7 mouse cellular contexts compared by ENCODE assay signal in genomic region chr9:32715806-32716466, GRCm38 (mm10).
A peak's percentile ranks its signal among the peaks of the same experiment; 100 is the strongest.
DNase-seq lines count a peak whose midpoint lies in the region; ATAC-seq and TF ChIP-seq lines count a peak whose summit lies in the region.

No protein-coding gene starts in this region.

- H3K4me1 ChIP-seq in embryonic fibroblast, embryonic 13.5 days (ENCODE audit: control insufficient read depth, insufficient read depth, low read length): peaks cover 60% of the 10 kb centered on the region
- H3K4me1 ChIP-seq in liver, postnatal 0 days (ENCODE audit: insufficient read depth): peaks cover 60% of the 10 kb centered on the region
- H3K4me1 ChIP-seq in small intestine, adult 2 months (ENCODE audit: control insufficient read depth, insufficient read depth, insufficient read length, low read length): peaks cover 18% of the 10 kb centered on the region; the same call in 1 of the 2 replicates

- no peaks in the 10 kb centered on the region for H3K9me3 ChIP-seq in liver, postnatal 0 days (ENCODE audit: low read length)

- peak; percentile 37 for ATAC-seq in Patski
- peak; percentile 39; the same call in 1 of the 2 replicates for ATAC-seq in liver, postnatal 0 days

- no peaks in the 10 kb centered on the region for H3K27me3 ChIP-seq in Patski
- H3K27me3 ChIP-seq in liver, postnatal 0 days (ENCODE audit: insufficient read depth, low read length): no peaks in the 10 kb centered on the region
- H3K27me3 ChIP-seq in small intestine, adult 2 months (ENCODE audit: control insufficient read depth, insufficient read depth, low read length): no peaks in the 10 kb centered on the region

- H3K9ac ChIP-seq in liver, postnatal 0 days (replicated peaks): no peak overlapping the region

- TF ChIP-seq CTCF in Patski (IDR thresholded peaks at IDR 0.05): no peak
- no peak for TF ChIP-seq CTCF in embryonic fibroblast, embryonic 13.5 days (IDR thresholded peaks at IDR 0.05; ENCODE audit: borderline replicate concordance, insufficient read depth, low read length)
- TF ChIP-seq CTCF in liver, postnatal 0 days (IDR thresholded peaks at IDR 0.05; ENCODE audit: low read depth): no peak
- no peak for TF ChIP-seq CTCF in small intestine, adult 2 months (IDR thresholded peaks at IDR 0.05; ENCODE audit: extremely low read depth, insufficient read length, insufficient replicate concordance, low read depth, low read length)

- CTCF ChIA-PET in Patski (lab: Charles Lee): interaction anchor here (1.0 to 1.7 kb wide), 2 partner anchors 11 to 23 kb away, joined by 3 to 4 read pairs; no protein-coding TSS in a partner anchor

- no peak overlapping the region for H3K4me3 ChIP-seq in embryonic fibroblast, embryonic 13.5 days (ENCODE audit: insufficient read depth, low read length)
- no peak overlapping the region for H3K4me3 ChIP-seq in liver, postnatal 0 days (ENCODE audit: low read depth, low read length)
- H3K4me3 ChIP-seq in small intestine, adult 2 months (ENCODE audit: low read depth, low read length): no peak overlapping the region

- peak overlapping the region; percentile 88 for H3K27ac ChIP-seq in embryonic fibroblast, embryonic 13.5 days (ENCODE audit: insufficient read depth, low read length)
- H3K27ac ChIP-seq in liver, postnatal 0 days (ENCODE audit: low read depth): no peak overlapping the region
- 0 out of 2 replicates have a peak overlapping the region, but pooled peaks have one; percentile 20 for H3K27ac ChIP-seq in small intestine, adult 2 months (ENCODE audit: insufficient read depth, low read depth, low read length)

- H3K4me2 ChIP-seq in liver, postnatal 0 days (ENCODE audit: low read depth, low read length): no peak overlapping the region

- DNase-seq in 3T3-L1 (ENCODE audit: low read depth, low spot score) (peak; percentile 94), Patski (ENCODE audit: low read depth, low spot score) (no peak)
- peak; percentile 75 for DNase-seq in heart, postnatal 4 days
- DNase-seq in liver, postnatal 0 days: no peak
- no peak for DNase-seq in left cerebral cortex, adult 11 months (ENCODE audit: low spot score)

- no peak for TF ChIP-seq POLR2A in embryonic fibroblast, embryonic 13.5 days (IDR thresholded peaks at IDR 0.05; ENCODE audit: low read depth, low read length)
- no peak for TF ChIP-seq POLR2A in small intestine, adult 2 months (IDR thresholded peaks at IDR 0.05; ENCODE audit: low read depth, low read length)

- POLR2A ChIA-PET in Patski (lab: Charles Lee): interaction anchor here (0.7 kb wide), 1 partner anchor 16 kb away, joined by 4 read pairs; no protein-coding TSS in a partner anchor

- WGBS in liver, postnatal 0 days (ENCODE audit: insufficient replicate concordance): 50% methylated on average over 9 of the region's 9 CpGs
- WGBS in small intestine, adult 2 months: 56% methylated on average over 9 of the region's 9 CpGs

- in situ Hi-C loops in Patski (cut with MboI; ENCODE audit: low pct_unique_long_range_greater_than_20kb): loop anchor here (5.0 to 25.0 kb wide), 2 partner anchors 124 to 521 kb away; no protein-coding TSS in a partner anchor

- no peaks in the 10 kb centered on the region; the same call in none of the 2 replicates for H3K36me3 ChIP-seq in liver, postnatal 0 days (replicated peaks; ENCODE audit: insufficient read depth, low read length)
- H3K36me3 ChIP-seq in small intestine, adult 2 months (ENCODE audit: control insufficient read depth, insufficient read depth, low read length): no peaks in the 10 kb centered on the region

- TF ChIP-seq EP300 in liver, postnatal 0 days (IDR thresholded peaks at IDR 0.05; ENCODE audit: low read depth): no peak

Comparison
In these comparisons a context has a peak if more than half of its experiments do, and no peak if none do; other contexts are left out.
1. DNase-seq: peak in 3T3-L1 (single experiment) and heart, postnatal 4 days (single experiment); none in Patski (single experiment), liver, postnatal 0 days (single experiment) and left cerebral cortex, adult 11 months (single experiment).